Mouse (Mus musculus): Measurements from ENCODE around the gene Rnase4.

Gene Rnase4

GRCm38 (mm10) chr14:51128775-51129623 is 38.1 kb downstream of the Rnase4 start:
- no peak for ATAC-seq (ENCODE audit: low TSS enrichment)

DNA sequence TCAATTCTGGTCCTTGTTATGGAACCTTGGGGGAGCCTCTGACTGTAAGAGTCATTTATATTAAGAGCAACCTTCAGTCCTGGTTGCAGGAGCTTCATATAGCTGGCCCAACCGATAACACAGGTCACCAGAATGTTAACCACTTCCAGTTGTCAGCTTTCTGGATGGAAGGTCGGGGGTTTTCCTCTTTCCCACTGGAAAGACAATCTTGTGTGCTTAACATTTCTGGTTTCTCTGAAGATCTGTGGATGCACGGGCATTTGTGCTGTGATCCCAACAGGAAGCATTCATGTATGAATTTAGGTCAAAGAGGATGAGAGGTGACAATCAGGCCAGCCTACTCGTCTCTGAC is 38.7 kb downstream of the Rnase4 start:
- no peak for ATAC-seq (ENCODE audit: low TSS enrichment)

GRCm38 (mm10) chr14:51130315-51130940 is 39.6 kb downstream of the Rnase4 start:
- no peak for ATAC-seq (ENCODE audit: low TSS enrichment)

DNA sequence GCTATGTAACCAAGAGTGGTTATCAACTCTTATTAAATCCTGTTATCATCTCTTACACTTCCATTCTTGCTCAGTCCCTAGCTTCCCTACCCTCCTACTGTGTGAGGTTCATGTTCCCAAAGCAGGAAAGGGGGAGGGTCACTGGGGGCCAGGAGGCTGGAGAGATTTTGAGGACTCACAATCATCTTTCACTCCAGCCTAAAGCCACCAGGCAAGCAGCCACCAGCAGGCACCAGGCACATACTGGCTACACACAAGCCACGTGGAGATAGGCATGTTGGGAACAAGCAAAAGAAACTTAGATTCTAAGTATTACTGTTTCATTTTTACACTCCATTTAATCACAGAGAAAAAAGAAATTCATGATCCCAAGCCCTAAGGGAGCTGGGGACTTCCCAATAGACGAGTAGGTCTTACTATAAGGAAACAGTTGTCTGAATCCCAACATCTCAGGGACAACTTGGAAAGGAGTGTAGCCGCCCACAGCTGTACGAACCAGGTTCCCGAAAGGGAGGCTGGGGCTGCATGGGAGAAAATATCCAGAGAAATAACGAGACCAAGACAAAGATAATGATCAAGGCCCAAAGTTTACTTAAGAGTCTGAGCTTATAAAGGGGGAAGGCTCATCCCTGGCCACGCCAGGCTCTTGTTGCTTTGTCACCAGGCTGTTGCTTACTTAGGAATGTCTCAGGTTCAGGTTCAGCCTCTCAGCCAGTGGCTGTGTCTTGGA is 40.4 kb downstream of the Rnase4 start:
- no peak for ATAC-seq (ENCODE audit: low TSS enrichment)

GRCm38 (mm10) chr14:51132372-51132771 is 41.5 kb downstream of the Rnase4 start:
- ATAC-seq (ENCODE audit: low TSS enrichment) = no peak

GRCm38 (mm10) chr14:51140342-51140741 is 49.5 kb downstream of the Rnase4 start:
- ATAC-seq (ENCODE audit: low TSS enrichment) = no peak

GRCm38 (mm10) chr14:51142119-51142518 is 51.2 kb downstream of the Rnase4 start:
- ATAC-seq (ENCODE audit: low TSS enrichment) = no peak

GRCm38 (mm10) chr14:51142568-51142967 is 51.7 kb downstream of the Rnase4 start:
- ATAC-seq (ENCODE audit: low TSS enrichment) = no peak

GRCm38 (mm10) chr14:51143287-51143686 is 52.4 kb downstream of the Rnase4 start:
- ATAC-seq (ENCODE audit: low TSS enrichment) = peak; percentile 59

GRCm38 (mm10) chr14:51143937-51144336 is 53.1 kb downstream of the Rnase4 start:
- ATAC-seq (ENCODE audit: low TSS enrichment) = no peak

DNA sequence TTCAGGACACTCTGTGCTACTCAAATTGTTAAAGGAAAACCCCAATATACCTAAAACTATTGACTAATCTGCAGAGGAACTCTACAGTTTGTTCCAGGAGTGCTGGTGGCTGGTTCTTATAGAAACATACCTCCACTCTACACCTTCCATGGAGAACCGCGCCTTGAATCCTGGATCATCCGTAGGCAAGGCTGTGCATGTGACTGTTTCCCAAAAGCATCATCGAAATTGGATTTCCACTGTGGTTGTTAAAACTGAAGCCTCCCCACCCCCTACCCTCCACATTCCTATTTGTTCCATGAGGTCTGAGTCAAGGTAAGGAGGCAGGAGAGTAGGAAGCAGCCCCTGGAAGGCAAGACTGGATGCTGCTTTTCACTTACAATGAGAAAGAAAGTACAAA is 53.6 kb downstream of the Rnase4 start:
- ATAC-seq (ENCODE audit: low TSS enrichment) = no peak

GRCm38 (mm10) chr14:51145521-51145920 is 54.6 kb downstream of the Rnase4 start:
- no peak; the same call in 1 of the 2 replicates for ATAC-seq (ENCODE audit: low TSS enrichment)

DNA sequence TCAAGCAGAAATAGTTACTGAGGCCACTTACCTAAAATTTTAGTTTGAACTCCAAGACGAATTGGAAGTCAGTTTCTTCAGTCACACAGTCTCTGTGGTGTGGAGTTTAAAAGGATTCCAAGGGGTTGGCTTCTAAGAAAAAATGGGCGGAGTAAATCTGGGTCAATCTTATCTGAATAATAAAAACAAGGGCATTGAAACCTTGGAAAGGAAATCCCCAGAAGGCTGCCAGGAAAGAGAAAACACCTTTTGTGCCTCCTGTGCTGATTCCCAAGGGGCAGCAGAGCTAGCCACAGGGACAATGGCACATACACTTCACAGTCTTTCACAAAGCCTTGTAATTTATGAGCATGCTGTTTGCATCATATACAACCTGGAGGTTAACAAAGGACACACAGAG is 55.8 kb downstream of the Rnase4 start, which contains the start of gene Rnase1:
Gene Rnase1, minus strand, starts transcription at position 101 of the 400 bp plus-strand sequence.
- no peak for ATAC-seq (ENCODE audit: low TSS enrichment)

DNA sequence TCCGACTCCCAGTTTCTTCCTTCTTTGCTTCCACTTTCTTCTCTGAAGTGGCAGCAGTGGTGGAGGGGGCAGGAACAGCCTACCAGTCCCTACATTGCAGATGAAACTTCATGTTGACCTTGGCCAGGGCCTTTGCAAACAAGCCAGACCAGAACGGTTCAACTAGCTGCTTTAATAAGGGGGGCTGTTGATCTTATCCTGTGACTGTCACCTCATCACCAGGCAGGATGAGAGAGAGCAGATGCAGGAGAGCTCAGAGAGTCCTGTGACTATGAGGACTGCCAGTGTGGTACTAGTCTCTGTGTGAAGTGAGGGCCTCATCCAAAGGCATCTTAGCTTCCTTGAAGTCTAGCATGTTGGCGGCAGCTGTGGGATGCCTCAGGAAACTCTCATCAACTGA is 57.1 kb downstream of the Rnase4 start:
- ATAC-seq (ENCODE audit: low TSS enrichment) = no peak

GRCm38 (mm10) chr14:51149164-51149563 is 58.3 kb downstream of the Rnase4 start:
- ATAC-seq (ENCODE audit: low TSS enrichment) = no peak

DNA sequence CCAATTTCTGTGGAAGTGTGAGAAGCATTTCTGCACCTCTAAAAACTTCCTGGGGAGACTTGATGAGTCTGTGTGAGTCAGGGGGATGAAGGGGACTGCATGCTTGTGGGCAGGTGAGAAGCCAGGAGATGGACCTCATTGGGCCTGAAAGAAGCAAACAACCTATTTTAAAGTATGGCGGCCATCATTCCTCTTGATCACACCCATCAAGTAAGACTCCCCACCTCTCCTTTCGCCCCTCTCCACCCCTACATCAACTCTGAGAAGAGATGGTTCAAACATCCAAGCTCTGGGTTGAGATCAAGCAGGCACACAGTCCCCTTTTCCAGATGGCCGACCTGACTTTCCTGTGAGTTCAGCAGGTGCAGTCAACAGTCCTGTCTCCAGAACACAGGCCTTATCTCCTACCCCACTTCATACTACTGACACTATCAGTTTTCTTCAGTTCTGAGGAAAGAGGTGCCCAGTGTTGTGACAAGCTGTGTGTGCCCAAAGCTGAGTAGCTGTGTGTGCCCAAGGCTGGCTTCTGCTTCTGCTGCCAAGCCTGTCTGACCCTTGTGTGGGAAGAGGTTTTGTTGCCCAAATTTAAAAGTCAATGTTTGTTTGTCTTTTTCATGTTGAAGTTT is 59.4 kb downstream of the Rnase4 start:
- ATAC-seq (ENCODE audit: low TSS enrichment) = no peak

- no peak for ATAC-seq (ENCODE audit: low TSS enrichment)
Observed at GRCm38 (mm10) chr14:51152249-51152870, 61.5 kb downstream of the Rnase4 start.

All from frontal cortex, adult (tissue).